Mouse (Mus musculus) small intestine, adult 2 months (tissue): ENCODE data around the gene Fmo3. TPM values are rescaled to one million over a fixed set of nuclear protein-coding genes. Genes with fewer than 3 reads are reported as not detected.

Experiments used
- H3K27ac ChIP-seq: fragments of 200-500 bp; 2 replicates; pipeline ENCODE4 v1.5.1; 2012; ENCODE audit warnings: low read depth, low read length, control low read depth, inconsistent platforms; ENCODE audit not compliant: insufficient read depth
- H3K27me3 ChIP-seq: fragments of 200-500 bp; 2 replicates; pipeline ENCODE4 v1.6.1; 2012; ENCODE audit warnings: mild to moderate bottlenecking, moderate library complexity, low read length, inconsistent platforms; ENCODE audit not compliant: control insufficient read depth, insufficient read depth
- H3K36me3 ChIP-seq: fragments of 200-500 bp; 2 replicates; pipeline ENCODE4 v1.6.1; 2012; ENCODE audit warnings: mild to moderate bottlenecking, low read length, control low read depth, inconsistent platforms; ENCODE audit not compliant: control insufficient read depth, insufficient read depth
- H3K4me1 ChIP-seq: fragments of 200-500 bp; 2 replicates; pipeline ENCODE4 v1.6.1; 2012; ENCODE audit warnings: low read length, inconsistent platforms, mixed read lengths; ENCODE audit not compliant: control insufficient read depth, insufficient read depth, insufficient read length
- H3K4me3 ChIP-seq: fragments of 200-500 bp; 2 replicates; pipeline ENCODE4 v1.5.1; 2012; ENCODE audit warnings: low read depth, mild to moderate bottlenecking, control low read depth, inconsistent platforms, low read length, moderate library complexity
- CTCF ChIP-seq: fragments of 200-500 bp; IDR thresholded peaks from 2 replicates; pipeline ENCODE4 v1.5.1; 2012; ENCODE audit warnings: low read depth, mild to moderate bottlenecking, control low read depth, inconsistent platforms, low read length, moderate library complexity, mixed read lengths; ENCODE audit not compliant: insufficient replicate concordance, insufficient read length; ENCODE audit errors: extremely low read depth
- POLR2A ChIP-seq: fragments of 200-500 bp; IDR thresholded peaks from 2 replicates; pipeline ENCODE4 v1.6.1; 2012; ENCODE audit warnings: low read depth, mild to moderate bottlenecking, control low read depth, inconsistent platforms, low read length, moderate library complexity
- WGBS: fragments of 180-500 bp; shearing (Covaris S2); methylation state at CpG from one replicate; pipeline ENCODE4 v1.1.7; 2018; 5-methylcytosine and 5-hydroxymethylcytosine counted together
- polyA plus RNA-seq: library from polyadenylated mRNA; depleted of rRNA; stranded (reverse); fragments of >200 nt; gene quantifications from 2 replicates; pipeline ENCODE4 v1.2.3, GENCODE M21; 2012; rRNA removed

The Fmo3 gene
- polyA plus RNA-seq = not detected in 2 replicates

- 70% methylated on average over 1 of the region's 1 CpGs for WGBS
- Histone ChIP-seq H3K36me3 (no peaks in the 10 kb centered on the region), H3K27me3 (no peaks in the 10 kb centered on the region), H3K4me1 (no peaks in the 10 kb centered on the region), H3K27ac (no peak within 1 kb of the TSS), H3K4me3 (no peak within 1 kb of the TSS)
- TF ChIP-seq POLR2A = no peak
These were observed at the start of gene Fmo3 for GRCm38 (mm10) chr1:162984428-162984827. Gene Fmo3, minus strand, starts transcription at chr1:162984528.

DNA sequence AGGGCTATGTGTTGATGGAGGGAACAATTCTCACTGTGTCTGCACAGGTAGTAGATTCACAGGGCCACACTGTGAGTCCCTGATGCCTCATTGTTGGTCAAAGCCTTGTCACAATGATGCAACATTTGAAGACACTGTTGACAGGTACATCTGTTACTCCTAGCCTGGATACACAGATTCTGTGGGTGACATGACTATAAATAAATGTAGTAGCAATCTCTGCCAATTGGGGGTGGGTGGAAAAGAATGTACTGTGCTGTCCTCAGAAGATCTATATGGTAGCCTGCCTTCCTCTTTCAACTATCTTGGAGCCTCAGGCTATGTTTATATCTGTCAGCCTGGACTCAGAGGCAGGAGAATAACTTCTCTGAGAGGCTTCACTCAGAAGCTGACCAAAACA, 38.7 kb upstream of the Fmo3 start:
- H3K36me3 ChIP-seq = no peaks in the 10 kb centered on the region

GRCm38 (mm10) chr1:163009220-163009619, 24.9 kb upstream of the Fmo3 start:
- no peak overlapping the region for H3K4me3 ChIP-seq
- 54% methylated on average over 3 of the region's 3 CpGs for WGBS
- H3K36me3 ChIP-seq = no peaks in the 10 kb centered on the region
- no peak for TF ChIP-seq CTCF
- no peak for TF ChIP-seq POLR2A
- no peaks in the 10 kb centered on the region for H3K27me3 ChIP-seq
- H3K27ac ChIP-seq = no peak overlapping the region
- H3K4me1 ChIP-seq = no peaks in the 10 kb centered on the region

More for the DNA sequence above, 38.7 kb upstream of the Fmo3 start:
- H3K4me3 ChIP-seq = no peak overlapping the region
- H3K4me1 ChIP-seq = no peaks in the 10 kb centered on the region
- TF ChIP-seq CTCF (no peak), POLR2A (no peak)
- no peak overlapping the region for H3K27ac ChIP-seq
- H3K27me3 ChIP-seq = no peaks in the 10 kb centered on the region

DNA sequence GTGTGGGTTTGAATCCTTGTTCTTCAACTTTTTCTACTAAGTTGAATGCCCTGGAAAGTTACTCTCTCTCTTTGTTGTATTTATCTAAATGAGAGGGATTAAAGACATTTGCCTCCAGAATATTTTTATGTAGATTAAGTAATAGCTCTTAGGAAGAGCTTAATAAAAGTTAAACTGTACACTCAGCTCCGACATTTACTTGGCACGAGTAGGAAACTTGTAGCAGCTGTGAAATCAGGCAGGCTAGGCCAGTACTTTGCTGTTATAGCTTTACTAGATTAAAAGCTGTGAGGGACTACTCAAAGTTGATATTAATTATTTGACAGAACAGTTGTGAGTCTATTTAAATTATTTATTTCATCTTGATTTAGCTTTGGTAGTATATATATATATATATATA, 19.2 kb upstream of the Fmo3 start:
- TF ChIP-seq POLR2A = no peak
- no peak for TF ChIP-seq CTCF
- no peaks in the 10 kb centered on the region for H3K4me1 ChIP-seq
- H3K4me3 ChIP-seq = no peak overlapping the region
- H3K27me3 ChIP-seq = no peaks in the 10 kb centered on the region
- 71% methylated on average over 2 of the region's 2 CpGs for WGBS
- H3K27ac ChIP-seq = no peak overlapping the region
- no peaks in the 10 kb centered on the region for H3K36me3 ChIP-seq

GRCm38 (mm10) chr1:163001271-163001829, 17.0 kb upstream of the Fmo3 start:
- Histone ChIP-seq H3K4me1 (no peaks in the 10 kb centered on the region), H3K36me3 (no peaks in the 10 kb centered on the region), H3K27me3 (no peaks in the 10 kb centered on the region), H3K27ac (no peak overlapping the region), H3K4me3 (no peak overlapping the region)
- TF ChIP-seq POLR2A (no peak), CTCF (no peak)
- WGBS = 55% methylated on average over 4 of the region's 4 CpGs

DNA sequence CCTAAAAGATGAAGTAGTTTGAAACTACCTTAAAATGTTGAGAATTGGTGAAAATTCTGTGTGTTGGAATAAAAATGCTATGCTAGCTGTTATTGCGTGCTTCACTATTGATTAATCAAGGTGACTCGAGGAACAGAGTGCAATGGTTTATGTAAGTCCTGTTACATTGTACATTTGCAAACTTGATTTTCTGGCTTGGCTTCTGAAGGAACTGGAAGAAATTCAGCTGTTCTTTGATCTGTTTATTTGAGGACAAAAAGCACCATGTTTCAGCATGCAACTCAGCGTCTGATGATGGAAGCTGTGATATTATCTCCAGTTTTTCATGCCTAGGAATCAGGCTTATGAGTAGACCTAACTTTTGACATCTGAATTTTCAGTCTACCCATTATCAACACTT, 3.2 kb upstream of the Fmo3 start:
- Histone ChIP-seq H3K27ac (no peak overlapping the region), H3K4me3 (no peak overlapping the region), H3K4me1 (no peaks in the 10 kb centered on the region), H3K36me3 (no peaks in the 10 kb centered on the region), H3K27me3 (no peaks in the 10 kb centered on the region)
- TF ChIP-seq CTCF = no peak
- TF ChIP-seq POLR2A = no peak
- 71% methylated on average over 3 of the region's 3 CpGs for WGBS

DNA sequence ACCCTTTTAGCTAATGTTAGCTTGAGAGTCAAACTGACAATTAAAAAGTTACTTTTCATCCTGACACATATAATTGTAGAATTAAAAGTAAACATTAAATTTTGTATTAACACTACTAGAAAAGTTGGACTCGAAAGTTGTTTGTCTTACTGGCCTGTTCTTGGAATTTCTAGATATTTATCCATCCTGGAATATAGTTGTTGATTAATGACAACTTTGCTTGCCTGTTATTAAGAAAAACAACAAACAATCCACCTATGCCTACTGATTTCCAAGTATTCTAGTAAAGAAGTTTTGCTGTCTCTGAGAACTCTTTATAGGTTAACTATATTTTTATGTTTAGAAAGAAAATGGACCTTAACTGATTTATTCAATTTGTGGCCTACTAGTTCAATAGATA, 2.4 kb upstream of the Fmo3 start:
- Histone ChIP-seq H3K27me3 (no peaks in the 10 kb centered on the region), H3K4me3 (no peak overlapping the region), H3K4me1 (no peaks in the 10 kb centered on the region), H3K36me3 (no peaks in the 10 kb centered on the region), H3K27ac (no peak overlapping the region)
- 62% methylated on average over 1 of the region's 1 CpGs for WGBS
- no peak for TF ChIP-seq POLR2A
- no peak for TF ChIP-seq CTCF
